Mouse (Mus musculus) natural killer cell, adult 2 months (primary cell): ENCODE measurements around the gene Fam78b.

Experiments used
- DNase-seq, 2 experiments: peaks; one replicate each; pipeline ENCODE4 v3.0.0; 2022; ENCODE audit warnings: low spot score in 2 of 2

The Fam78b gene

GRCm38 (mm10) chr1:167032046-167032648, 30.9 kb downstream of the Fam78b start:
- no peak for DNase-seq

DNA sequence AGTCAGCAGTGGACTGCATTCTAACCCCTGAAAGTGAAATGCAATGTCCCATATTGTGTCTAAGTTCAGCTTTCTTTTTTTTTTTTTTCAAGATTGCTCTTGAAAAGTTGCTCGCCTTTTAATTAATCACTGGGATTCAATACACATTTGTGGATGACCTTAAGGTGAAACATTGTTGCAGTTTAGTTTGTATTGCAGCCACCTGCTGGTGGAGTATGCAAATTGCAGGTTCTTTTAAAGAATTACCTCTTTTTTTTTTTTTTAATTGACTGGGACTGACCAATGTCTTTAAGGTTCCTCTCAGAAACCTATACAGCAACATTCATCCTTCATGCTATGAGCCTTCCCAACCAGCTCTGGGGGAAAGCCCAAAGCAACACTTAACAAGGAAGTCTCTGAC, 33.2 kb downstream of the Fam78b start:
- no peak for DNase-seq

DNA sequence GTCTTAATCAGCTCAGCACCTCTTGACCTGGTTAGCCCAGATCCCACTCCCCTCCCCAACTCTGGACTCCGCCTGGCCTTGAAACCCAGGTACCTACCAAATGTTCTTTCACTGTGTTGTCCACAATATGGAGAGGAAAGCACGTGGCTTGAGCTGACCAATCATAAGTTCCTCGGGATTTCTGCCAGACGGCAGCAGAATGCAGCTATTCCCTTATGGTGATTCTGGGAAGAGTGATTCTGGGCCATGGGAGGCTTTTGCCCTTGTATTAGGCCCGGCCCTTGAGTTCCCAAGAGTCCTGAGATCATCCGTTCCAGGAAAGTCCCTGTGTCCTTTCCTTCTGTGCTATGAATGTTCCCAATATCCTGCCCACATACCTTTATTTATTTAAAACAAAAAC, 41.3 kb downstream of the Fam78b start:
- DNase-seq = no peak

DNA sequence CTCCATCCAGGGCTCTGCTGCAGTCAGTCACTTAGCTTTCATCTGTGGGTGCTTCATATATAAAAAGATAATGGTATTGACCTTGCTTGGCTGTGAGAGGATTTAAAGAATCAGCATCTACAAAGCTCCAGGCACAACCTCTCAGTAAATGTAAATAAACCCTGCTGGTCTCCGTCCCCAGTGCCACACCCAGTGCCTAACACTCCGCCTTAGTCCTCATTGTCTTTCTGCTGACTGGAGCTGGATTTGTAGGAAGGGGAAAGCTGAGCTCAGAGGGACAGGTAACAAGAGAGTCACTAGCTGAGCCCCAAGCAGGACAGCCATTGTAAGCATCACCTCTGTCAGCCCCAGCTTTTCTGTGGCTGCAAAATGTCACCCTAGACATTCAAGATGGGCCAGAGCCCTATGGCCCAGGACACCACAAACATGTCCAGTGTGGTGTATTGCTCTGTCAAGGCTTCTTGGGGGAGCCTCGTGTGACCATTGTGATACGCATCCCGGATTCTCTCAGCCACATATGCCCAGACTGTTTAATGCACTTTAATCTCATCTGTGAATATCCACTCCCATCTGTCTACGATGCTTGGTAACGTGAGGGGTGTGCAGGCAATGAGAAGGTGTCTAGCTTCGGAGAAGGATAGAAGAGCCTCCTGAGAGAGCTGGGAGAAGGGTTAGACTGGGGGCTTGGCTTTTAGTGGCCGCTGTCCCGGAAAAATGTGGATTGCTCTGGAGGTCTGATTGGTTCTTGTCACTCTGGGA, 45.1 kb downstream of the Fam78b start:
- no peak for DNase-seq

DNA sequence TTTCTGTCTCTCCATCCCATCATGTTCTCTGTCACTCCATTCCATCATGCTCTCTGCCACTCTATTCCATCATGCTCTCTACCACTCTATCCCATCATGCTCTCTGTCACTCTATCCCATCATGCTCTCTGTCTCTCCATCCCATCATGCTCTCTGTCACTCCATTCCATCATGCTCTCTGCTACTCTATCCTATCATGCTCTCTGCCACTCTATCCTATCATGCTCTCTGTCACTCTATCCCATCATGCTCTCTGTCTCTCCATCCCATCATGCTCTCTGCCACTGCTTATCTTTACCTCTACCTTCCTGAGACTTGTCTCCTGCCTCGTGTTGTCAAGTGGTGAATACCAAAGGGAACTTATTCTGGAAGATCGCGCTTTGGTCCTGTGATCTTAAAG, 49.6 kb downstream of the Fam78b start:
- DNase-seq = no peak

- no peak for DNase-seq
Observed at GRCm38 (mm10) chr1:167054029-167054428, 52.8 kb downstream of the Fam78b start.

DNA sequence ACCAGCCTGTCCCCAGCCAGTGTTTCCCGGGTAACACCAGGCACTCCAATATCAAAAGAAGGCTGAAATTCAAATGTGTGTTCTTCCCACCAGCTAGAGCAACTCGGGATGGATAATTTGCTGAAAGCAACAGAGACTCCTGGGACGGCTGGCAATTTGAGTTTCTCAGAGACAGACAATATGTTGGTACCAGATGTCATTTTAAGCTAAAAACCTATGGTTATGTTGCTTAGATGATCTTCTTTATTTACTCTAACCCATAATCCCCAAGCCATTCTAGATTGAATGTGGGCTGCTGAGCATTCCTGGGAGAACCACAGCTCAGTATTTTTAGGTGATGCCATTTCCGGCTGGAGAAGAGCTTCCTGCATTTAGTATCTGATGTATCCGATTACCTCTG, 56.3 kb downstream of the Fam78b start:
- no peak for DNase-seq

GRCm38 (mm10) chr1:167059550-167060285, 58.5 kb downstream of the Fam78b start:
- DNase-seq = no peak

GRCm38 (mm10) chr1:167063971-167064370, 62.8 kb downstream of the Fam78b start:
- no peak for DNase-seq

- DNase-seq = no peak
Observed at GRCm38 (mm10) chr1:167065541-167065940, 64.3 kb downstream of the Fam78b start.

GRCm38 (mm10) chr1:167065986-167066385, 64.8 kb downstream of the Fam78b start:
- DNase-seq = no peak

DNA sequence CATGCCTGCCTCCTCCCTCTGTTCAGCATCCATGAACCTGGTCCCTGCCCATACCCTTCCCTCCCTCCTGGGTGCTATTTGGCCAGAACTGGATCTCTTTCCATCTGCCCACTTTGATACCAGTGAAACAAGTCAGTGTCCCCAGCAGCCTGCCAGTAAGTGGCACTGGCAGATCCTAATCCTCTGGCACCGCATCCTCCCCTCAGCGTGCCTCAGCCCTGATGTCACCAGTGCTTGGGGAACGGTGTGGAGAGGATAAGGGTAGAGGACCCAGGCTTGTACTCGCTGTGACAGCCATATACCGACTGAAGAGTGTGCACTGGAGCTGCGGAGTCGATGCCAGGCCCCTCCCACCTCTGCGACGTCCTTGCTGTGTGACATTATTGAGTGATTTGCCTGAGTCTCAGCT, 65.7 kb downstream of the Fam78b start:
- DNase-seq = no peak

GRCm38 (mm10) chr1:167069741-167070140, 68.5 kb downstream of the Fam78b start:
- DNase-seq = no peak

GRCm38 (mm10) chr1:167070306-167070705, 69.1 kb downstream of the Fam78b start:
- DNase-seq = peak in 1 of 2 experiments; percentile 14

DNA sequence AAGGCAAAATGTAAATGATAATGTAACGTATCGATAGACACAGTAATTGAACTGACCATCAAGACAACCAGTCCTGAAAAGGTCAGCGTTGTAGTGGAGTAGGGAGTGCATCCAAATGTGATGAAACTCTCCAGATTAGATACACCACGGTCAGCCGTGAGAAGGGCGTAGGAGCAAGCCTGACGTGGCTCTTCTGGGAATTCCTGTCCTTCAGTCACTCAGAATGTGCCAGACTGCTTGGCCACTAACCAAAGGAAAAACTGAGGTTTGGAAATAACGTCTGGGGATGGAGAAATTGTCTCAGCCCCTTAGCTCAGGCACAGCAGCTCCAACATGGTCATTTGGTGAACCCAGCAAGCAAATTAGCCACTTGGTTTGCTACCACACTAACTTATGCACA, 74.5 kb downstream of the Fam78b start:
- no peak for DNase-seq

DNA sequence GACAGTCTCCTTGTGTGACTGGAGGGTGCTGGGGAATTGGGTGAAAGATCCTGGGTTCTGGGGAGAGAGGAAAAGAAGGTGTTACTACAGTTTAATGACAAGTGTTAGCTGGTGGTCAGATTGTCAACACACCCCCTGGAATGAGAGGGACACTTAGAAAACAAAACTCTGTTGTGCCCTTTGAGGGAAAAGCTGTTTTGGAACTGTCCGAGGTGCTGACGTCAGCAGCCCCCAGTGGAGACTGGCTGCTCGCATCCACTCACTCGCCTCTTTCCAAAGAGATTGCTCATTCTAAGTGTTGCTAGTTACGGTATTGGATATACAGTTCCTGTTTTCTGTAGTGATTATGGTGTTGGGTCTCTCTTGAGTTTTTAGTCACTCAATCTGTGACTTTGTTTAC, 78.3 kb downstream of the Fam78b start:
- DNase-seq = no peak

DNA sequence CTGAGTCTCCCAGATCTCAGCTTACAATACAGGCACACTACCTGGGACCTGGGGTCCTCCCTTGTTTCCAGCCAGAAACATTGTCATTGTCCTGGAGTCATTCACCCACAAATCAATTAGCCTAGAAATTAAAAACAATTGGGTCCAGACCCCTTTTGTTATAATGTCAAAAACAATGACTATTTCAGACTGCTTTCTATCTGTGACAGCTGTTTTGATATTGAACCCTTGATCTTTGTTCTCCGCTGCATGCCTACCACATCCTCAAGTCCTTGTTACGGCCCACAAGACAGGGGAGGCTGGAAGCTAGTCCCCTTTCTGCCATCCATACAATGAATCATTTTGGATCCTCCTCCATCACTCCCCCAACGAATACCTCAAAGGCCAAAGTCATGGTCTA, 80.7 kb downstream of the Fam78b start:
- no peak for DNase-seq

DNA sequence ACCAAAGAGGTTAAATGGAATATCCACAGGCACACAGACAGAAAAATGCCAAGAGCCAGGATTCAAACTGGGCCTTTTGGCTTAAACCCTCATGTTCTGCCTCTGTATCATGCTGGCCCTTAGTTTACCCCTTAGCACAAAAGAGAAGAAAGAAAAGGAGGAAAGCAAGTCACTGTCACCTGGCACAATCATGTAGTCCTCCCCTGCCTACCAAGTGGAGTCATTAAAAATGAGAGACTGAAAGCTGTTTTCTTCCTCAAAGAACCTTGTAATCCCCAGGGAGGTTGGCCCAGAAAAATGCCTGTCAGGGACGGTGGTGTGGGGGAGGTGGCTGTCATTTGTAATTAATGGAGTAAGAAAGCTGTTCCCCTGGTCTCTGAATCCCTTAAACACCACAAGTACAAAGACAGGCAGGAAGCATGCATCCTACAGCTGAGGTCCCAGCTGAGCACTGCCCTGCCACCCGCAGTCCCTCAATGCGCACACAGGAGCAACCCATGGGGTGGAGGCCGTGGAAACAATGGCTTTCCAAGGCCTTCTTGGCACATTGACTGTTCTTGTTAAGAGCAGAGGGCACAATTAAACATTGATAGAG, 81.4 kb downstream of the Fam78b start:
- no peak for DNase-seq

GRCm38 (mm10) chr1:167083181-167083580, 82.0 kb downstream of the Fam78b start:
- no peak for DNase-seq

GRCm38 (mm10) chr1:167084330-167084729, 83.1 kb downstream of the Fam78b start:
- DNase-seq = no peak

GRCm38 (mm10) chr1:167085461-167085860, 84.2 kb downstream of the Fam78b start:
- no peak for DNase-seq

DNA sequence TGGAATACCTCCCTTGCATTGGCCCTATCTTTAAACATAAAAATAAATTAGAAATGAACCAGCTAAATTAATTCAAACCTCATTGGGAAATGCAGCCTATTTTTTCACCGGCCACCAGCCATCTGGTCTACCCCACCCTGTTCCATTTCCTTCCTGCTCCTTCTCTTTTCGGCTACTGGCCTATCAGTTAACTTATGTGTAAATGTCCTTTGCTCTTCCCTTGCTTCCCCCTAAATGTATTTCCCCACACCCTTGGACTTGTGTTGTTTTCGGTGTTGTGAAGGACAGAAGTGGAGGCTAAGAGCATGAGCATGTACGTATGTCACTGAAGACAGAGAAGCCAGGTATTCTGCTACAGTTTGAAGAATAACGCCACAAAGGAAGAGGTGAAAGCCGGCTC, 89.2 kb downstream of the Fam78b start:
- no peak for DNase-seq

- DNase-seq = no peak
Observed at GRCm38 (mm10) chr1:167093551-167093950, 92.3 kb downstream of the Fam78b start.
